Mouse (Mus musculus): ENCODE data around the gene Cyp4a10.
"Not testable (repeated sequence)": the region's sequence is repeated elsewhere in the genome, so short reads cannot be mapped to it uniquely, and the experiment has no call there.

Cyp4a10 gene

GRCm38 (mm10) chr4:115518000-115518399 is at the start of gene Cyp4a10:
Gene Cyp4a10, plus strand, starts transcription at chr4:115518264.
- not testable (repeated sequence) for DNase-seq

- DNase-seq: not testable (repeated sequence)
Measured at GRCm38 (mm10) chr4:115473585-115473984, 44.5 kb upstream of the Cyp4a10 start.

DNA sequence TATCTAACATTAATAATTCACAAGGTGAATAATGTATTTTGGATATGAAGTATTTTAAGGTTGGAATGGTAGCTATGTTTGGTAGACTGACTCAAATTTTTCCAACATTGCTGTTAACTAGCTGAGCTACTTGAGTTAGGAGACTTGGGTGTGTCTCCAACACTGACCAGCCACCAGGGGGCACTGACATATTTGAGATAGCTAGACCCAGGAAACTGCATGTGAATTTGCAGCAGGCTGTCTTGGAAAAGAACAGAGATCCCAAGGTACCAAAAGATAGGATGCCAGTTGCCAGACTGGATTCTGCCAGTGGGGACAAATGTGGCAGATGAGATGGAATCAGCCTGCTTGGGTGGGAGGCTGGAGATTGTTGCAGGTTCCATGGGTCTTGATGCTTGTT is 42.0 kb upstream of the Cyp4a10 start:
- not testable (repeated sequence) for DNase-seq

DNA sequence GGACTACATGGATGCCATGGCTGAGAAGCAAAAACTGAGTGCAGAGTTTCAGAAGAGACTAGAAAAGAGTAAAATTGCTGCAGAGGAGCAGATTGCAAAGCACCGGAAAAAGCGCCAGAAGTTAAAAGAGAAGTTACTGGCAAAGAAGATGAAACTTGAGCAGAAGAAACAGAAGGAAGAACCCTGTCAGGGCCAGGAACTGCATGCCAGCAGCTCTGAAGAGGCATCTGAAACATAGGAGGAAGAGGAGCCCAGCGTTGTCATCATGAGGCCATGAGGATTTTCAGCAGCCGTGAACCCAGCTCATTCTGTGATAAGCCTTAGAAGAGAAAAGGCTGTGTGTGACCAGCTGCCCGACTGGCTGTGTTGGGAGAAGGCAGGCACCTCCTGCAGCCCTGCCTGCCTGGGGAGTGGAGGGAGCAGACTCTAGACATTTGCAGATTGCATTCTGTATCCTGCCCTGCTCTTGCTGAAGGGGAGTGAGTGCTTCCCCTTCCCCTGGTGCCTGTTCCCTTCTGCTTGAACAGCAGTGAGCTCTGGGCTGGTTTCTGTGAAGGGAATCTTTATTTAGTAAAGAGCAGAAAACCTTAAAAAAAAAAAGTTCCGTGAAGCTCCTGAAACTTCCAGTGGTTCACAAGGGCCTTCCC is 36.9 kb upstream of the Cyp4a10 start:
- no peak for DNase-seq

DNA sequence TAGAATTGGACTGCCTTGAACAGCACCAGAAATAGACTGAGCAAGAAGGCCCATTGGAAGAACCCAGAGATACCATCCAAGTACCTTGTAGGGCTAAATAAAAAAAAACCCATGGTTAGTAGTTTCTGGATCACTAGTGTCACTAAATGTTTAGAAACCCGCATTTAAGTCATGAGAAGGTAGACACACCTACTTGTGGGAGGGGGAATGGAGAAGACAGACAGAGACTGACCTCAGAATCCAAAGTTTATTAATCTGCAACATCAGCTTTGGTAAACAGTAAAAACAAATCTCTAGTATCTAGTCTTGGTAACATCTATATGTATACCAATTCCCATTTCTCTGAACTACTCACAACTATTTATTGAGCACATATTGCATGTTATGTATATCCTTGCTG is 22.1 kb upstream of the Cyp4a10 start, which contains the start of gene Cyp4a14:
Gene Cyp4a14, minus strand, starts transcription at position 142 of the 400 bp plus-strand sequence.
- no peak for DNase-seq

GRCm38 (mm10) chr4:115497466-115497865 is 20.6 kb upstream of the Cyp4a10 start:
- no peak for DNase-seq

DNA sequence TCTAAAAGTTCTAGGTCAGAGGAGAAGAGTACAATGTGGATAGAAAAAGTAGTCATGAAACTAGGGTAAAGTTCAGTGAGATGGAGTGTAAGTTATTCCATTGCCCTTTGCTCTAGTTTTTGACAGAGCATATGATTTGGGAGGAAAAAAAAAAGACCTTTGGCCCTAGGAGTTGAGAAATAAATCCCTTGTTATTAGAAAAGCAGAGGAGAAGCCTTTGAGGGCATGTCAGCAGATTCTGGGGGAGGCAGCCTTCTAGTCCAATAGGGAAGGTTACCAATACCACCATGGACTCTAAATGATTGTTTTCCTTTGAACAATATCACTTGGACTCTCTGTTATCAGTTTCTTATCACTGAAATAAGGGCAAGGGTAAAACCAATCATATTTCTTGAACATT is 4.1 kb upstream of the Cyp4a10 start:
- not testable (repeated sequence) for DNase-seq

- no peak for DNase-seq
Measured at GRCm38 (mm10) chr4:115519444-115519843, 1.4 kb downstream of the Cyp4a10 start.

GRCm38 (mm10) chr4:115521766-115522165 is 3.7 kb downstream of the Cyp4a10 start:
- DNase-seq: no peak

GRCm38 (mm10) chr4:115545101-115545500 is 27.0 kb downstream of the Cyp4a10 start:
- no peak for DNase-seq

GRCm38 (mm10) chr4:115546141-115546828 is 28.2 kb downstream of the Cyp4a10 start:
- no peak for DNase-seq

- DNase-seq: no peak
Measured at GRCm38 (mm10) chr4:115552726-115553125, 34.7 kb downstream of the Cyp4a10 start.

DNA sequence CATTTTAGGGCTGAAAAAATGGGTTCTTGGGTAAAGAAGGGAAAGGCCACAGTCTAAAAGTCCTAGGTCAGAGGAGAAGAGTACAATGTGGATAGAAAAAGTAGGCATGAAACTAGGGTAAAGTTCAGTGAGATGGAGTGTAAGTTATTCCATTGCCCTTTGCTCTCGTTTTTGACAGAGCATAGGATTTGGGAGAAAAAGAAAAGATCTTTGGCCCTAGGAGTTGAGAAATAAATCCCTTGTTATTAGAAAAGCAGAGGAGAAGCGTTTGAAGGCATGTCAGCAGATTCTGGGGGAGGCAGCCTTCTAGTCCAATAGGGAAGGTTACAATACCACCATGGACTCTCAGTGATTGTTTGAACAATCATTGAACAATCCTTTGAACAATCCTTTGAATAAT is 37.4 kb downstream of the Cyp4a10 start:
- DNase-seq: no peak

DNA sequence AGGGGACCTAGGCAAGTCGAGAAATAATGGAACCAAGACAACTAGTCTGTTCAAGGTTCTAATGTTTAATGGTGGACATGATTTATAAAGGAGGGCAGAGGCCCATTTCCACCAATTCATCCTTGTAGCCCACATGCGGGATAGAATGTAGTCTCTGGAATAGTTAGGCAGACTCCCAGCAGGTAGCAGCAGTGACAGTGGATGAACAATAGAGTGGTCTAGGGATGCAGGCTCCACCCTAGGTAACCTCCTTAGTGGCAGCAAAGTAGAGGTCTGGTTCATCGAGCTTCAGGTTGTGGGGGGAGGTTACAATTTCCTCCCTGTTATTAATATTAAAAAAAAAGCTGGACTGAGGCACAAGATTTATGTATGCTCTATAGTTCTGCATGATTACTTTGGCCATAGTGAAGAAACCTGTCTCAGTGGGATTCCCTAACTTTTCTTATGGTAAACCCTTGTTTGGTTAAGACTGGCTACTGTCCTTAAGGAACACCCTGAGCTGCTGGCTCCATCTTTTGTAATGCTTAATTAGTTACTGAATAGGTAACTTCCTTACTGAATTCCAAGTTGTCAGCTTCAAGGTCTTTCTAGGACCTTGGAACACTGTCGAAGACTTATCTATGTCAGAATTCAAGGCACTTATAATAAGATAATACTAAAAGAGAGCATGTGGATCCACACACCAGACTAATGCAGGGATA is 39.9 kb downstream of the Cyp4a10 start:
- DNase-seq: no peak

GRCm38 (mm10) chr4:115561236-115561635 is 43.2 kb downstream of the Cyp4a10 start:
- DNase-seq: not testable (repeated sequence)

- no peak for DNase-seq
Measured at GRCm38 (mm10) chr4:115563401-115563800, 45.3 kb downstream of the Cyp4a10 start, which contains the start of gene Cyp4a31. Gene Cyp4a31, plus strand, starts transcription at chr4:115563649.

- DNase-seq: not testable (repeated sequence)
Measured at GRCm38 (mm10) chr4:115564469-115565225, 46.6 kb downstream of the Cyp4a10 start.

DNA sequence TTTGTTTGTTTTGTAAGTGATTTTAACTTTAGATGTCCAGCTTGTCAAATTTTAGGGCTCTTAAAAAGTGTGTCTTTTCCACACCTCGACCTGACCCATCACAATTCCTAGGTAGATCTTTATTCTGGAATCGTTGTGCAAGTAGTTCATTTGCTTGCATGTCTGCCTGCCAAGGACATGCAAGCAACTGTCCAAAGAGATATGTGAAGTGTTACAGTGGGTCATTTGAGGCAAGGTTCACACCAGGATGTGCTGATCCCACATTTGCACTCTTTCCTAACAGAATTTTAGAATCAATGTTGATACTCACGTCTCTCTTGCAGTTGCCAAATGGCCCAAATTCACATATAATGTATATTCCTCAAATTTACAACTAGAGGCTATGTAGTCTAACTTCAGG is 57.2 kb downstream of the Cyp4a10 start:
- DNase-seq: no peak

DNA sequence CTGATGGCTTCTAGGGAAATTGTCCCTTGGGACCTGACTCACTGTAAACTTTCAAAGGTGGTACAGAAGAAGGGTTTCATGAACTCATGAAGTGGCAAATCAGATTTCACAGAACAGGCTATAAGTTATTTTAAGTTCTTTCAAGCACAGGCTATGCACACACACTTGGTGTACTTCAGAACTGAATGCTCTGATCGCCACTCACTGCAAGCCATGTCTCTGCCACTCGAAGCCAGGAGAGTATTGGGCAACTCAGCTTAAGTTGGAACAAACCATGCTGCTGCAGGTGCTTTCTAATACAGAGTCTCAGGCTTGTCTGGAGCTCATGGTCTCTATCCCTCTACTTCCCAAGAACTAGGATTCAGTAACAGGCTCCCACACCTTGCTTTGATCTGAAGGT is 57.7 kb downstream of the Cyp4a10 start:
- no peak for DNase-seq

DNA sequence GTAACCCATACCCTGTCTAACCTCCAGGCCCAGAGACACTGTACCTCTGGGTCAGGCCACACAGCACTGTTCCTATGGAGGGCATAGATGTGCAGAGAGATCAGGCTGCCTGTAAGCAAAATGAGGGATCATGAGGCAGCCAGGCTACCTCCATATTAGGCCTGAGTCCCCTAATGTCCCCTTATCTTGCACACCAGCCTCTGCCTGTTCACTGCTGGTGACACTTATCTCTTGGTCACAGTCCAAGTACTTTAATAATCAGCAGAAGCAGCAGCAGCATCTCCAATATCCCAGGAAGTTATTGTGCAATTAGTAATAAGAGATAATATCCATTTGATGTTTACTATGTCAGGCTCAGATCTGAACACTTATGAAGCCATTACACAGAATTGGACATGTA is 65.0 kb downstream of the Cyp4a10 start:
- no peak for DNase-seq
